Mouse (Mus musculus) MEL (cell line): Measurements from ENCODE around the gene Rundc3a. TPM values are rescaled to one million over a fixed set of nuclear protein-coding genes. Genes with fewer than 3 reads are reported as not detected.

Experiments used
- DNase-seq: peaks from one replicate; pipeline ENCODE4 v3.0.0; 2011; ENCODE audit warnings: low read depth, low spot score
- H3K27ac ChIP-seq: 2 replicates; pipeline ENCODE4 v1.5.1; 2012; ENCODE audit warnings: low read depth, mild to moderate bottlenecking, control low read depth, low read length, moderate library complexity; ENCODE audit not compliant: control insufficient read depth
- H3K27me3 ChIP-seq, 2 experiments: fragments of 150-350 bp in 1 of 2; sonication (generic) in 1 of 2; 2 replicates each; pipeline ENCODE4 v1.6.1; 2012; ENCODE audit warnings: low read length in 2 of 2, mild to moderate bottlenecking in 2 of 2, improper control_type of control experiment in 1 of 2, moderate library complexity in 1 of 2; ENCODE audit not compliant: insufficient read depth in 2 of 2, control insufficient read depth in 1 of 2
- H3K36me3 ChIP-seq, 2 experiments: 2 replicates each; pipeline ENCODE4 v1.6.1; 2012 to 2014; ENCODE audit warnings: low read length in 2 of 2, improper control_type of control experiment in 1 of 2, inconsistent platforms in 1 of 2, mild to moderate bottlenecking in 1 of 2; ENCODE audit not compliant: insufficient read depth in 2 of 2, control insufficient read depth in 1 of 2
- H3K4me1 ChIP-seq, 2 experiments: fragments of 150-350 bp in 1 of 2; sonication (generic) in 1 of 2; 2 replicates each; pipeline ENCODE4 v1.6.1; 2012; ENCODE audit warnings: low read length in 2 of 2, improper control_type of control experiment in 1 of 2, mild to moderate bottlenecking in 1 of 2; ENCODE audit not compliant: insufficient read depth in 2 of 2, control insufficient read depth in 1 of 2
- H3K4me3 ChIP-seq, 2 experiments: fragments of 150-350 bp in 1 of 2; sonication (generic) in 1 of 2; 2 replicates each; pipeline ENCODE4 v1.5.1; 2012; ENCODE audit warnings: low read depth in 2 of 2, low read length in 2 of 2, mild to moderate bottlenecking in 2 of 2, moderate library complexity in 2 of 2, control low read depth in 1 of 2, improper control_type of control experiment in 1 of 2; ENCODE audit not compliant: control insufficient read depth in 1 of 2, insufficient read depth in 1 of 2
- H3K79me2 ChIP-seq: 2 replicates; pipeline ENCODE4 v1.6.1; 2012; ENCODE audit warnings: mild to moderate bottlenecking, low read length, moderate library complexity; ENCODE audit not compliant: control insufficient read depth, poor library complexity, insufficient read depth
- H3K9ac ChIP-seq: 2 replicates; pipeline ENCODE4 v1.6.1; 2012; ENCODE audit warnings: low read depth, mild to moderate bottlenecking, control low read depth, low read length, moderate library complexity; ENCODE audit not compliant: control insufficient read depth, poor library complexity, severe bottlenecking
- H3K9me3 ChIP-seq: fragments of 150-350 bp; sonication (generic); replicated peaks from 2 replicates; pipeline ENCODE4 v1.6.1; 2012; ENCODE audit warnings: mild to moderate bottlenecking, low read length, improper control_type of control experiment, moderate library complexity; ENCODE audit not compliant: insufficient read depth
- CHD1 ChIP-seq: IDR thresholded peaks from 2 replicates; pipeline ENCODE4 v1.6.1; 2012; ENCODE audit warnings: low read depth, mild to moderate bottlenecking, inconsistent platforms, low read length, improper control_type of control experiment
- CTCF ChIP-seq, 3 experiments: IDR thresholded peaks in 2 of 3; conservative IDR thresholded peaks in 1 of 3; 2 replicates each; pipeline ENCODE4 v1.5.1; 2011 to 2012; ENCODE audit warnings: low read length in 3 of 3, low read depth in 2 of 3, mild to moderate bottlenecking in 2 of 3, improper control_type of control experiment in 1 of 3, inconsistent platforms in 1 of 3, mixed read lengths in 1 of 3, moderate library complexity in 1 of 3; ENCODE audit not compliant: control insufficient read depth in 1 of 3, insufficient read depth in 1 of 3, poor library complexity in 1 of 3, severe bottlenecking in 1 of 3
- ETS1 ChIP-seq: IDR thresholded peaks from 2 replicates; pipeline ENCODE4 v1.6.1; 2012; ENCODE audit warnings: low read depth, mild to moderate bottlenecking, inconsistent platforms, low read length, improper control_type of control experiment, moderate library complexity
- GATA1 ChIP-seq: IDR thresholded peaks from 2 replicates; pipeline ENCODE4 v1.6.1; 2011; ENCODE audit warnings: low read depth, low read length, improper control_type of control experiment
- JUND ChIP-seq: IDR thresholded peaks from 2 replicates; pipeline ENCODE4 v1.6.1; 2011; ENCODE audit warnings: low read depth, mild to moderate bottlenecking, improper control_type of control experiment, low read length
- MAZ ChIP-seq: IDR thresholded peaks from 2 replicates; pipeline ENCODE4 v1.6.1; 2012; ENCODE audit warnings: low read depth, mild to moderate bottlenecking, inconsistent platforms, low read length, improper control_type of control experiment
- MXI1 ChIP-seq: IDR thresholded peaks from 2 replicates; pipeline ENCODE4 v1.6.1; 2011; ENCODE audit warnings: mild to moderate bottlenecking, low read depth, low read length, improper control_type of control experiment
- NELFE ChIP-seq: IDR thresholded peaks from 2 replicates; pipeline ENCODE4 v1.6.1; 2011; ENCODE audit warnings: low read depth, low read length, improper control_type of control experiment
- TCF12 ChIP-seq: IDR thresholded peaks from 2 replicates; pipeline ENCODE4 v1.6.1; 2014; ENCODE audit warnings: low read depth, mild to moderate bottlenecking, inconsistent platforms, low read length, improper control_type of control experiment, moderate library complexity
- UBTF ChIP-seq: IDR thresholded peaks from 2 replicates; pipeline ENCODE4 v1.6.1; 2012; ENCODE audit warnings: low read depth, mild to moderate bottlenecking, inconsistent platforms, low read length, improper control_type of control experiment, moderate library complexity, borderline replicate concordance; ENCODE audit not compliant: insufficient read depth
- ZMIZ1 ChIP-seq: IDR thresholded peaks from 2 replicates; pipeline ENCODE4 v1.6.1; 2012; ENCODE audit warnings: low read depth, mild to moderate bottlenecking, inconsistent platforms, low read length, improper control_type of control experiment, moderate library complexity
- polyA plus RNA-seq, 2 experiments: library from polyadenylated mRNA; stranded (reverse) in 1 of 2; unstranded in 1 of 2; fragments of >175 nt in 1 of 2; fragments of >200 nt in 1 of 2; gene quantifications; 2 replicates each; pipeline versions ENCODE4 v1.2.1 to v1.2.4; 2012; ENCODE audit warnings: low replicate concordance in 2 of 2, low read depth in 1 of 2; ENCODE audit not compliant: insufficient read length in 2 of 2, insufficient read depth in 1 of 2, missing spikeins in 1 of 2
- total RNA-seq: library from RNA; depleted of rRNA; stranded (reverse); fragments of 300-350 nt; gene quantifications from 2 replicates; pipeline ENCODE4 v1.2.3, GENCODE M21; 2012

Rundc3a gene
- total and polyA plus RNA-seq, 3 experiments: 0.39 to 2.1 TPM; not detected in 1

DNA sequence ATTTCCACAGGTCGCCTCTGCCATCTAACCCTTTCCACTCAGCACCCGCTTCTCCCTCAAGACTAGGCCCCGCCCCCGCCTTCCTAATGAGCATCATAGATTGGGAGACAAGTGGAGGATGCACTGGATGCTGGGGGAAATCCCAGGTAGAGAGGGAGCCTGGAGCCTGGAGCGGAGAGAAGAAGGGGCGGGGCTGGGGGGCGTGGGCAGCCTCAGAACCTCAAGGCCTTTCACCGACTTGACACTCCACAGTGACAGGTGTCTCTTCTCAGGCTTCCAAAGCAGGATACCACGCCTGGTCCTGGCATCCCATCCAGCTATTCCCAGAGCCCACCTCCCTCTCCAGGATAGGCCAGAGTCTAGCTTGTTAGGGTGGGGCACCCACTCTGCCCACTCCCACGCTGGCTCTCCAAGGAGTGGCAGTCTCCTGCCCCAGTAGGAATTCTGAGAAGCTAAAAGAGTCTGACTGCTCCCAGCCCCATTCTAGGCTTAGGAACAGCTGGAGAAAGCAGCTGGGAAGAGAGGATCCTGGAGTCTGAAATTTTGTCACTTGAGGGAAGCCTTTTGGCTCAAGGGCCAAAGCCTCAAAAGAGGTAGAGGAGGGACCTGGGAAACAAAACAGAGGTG is 52.2 kb downstream of the Rundc3a start:
- Histone ChIP-seq H3K4me3 (no peak overlapping the region), H3K36me3 (peaks cover 0 to 5% of the 10 kb centered on the region in 2 experiments; a peak in 2 of 4 replicates), H3K27me3 (peaks cover 5 to 9% of the 10 kb centered on the region in 2 experiments; a peak in 3 of 4 replicates), H3K9ac (no peak overlapping the region), H3K9me3 (no peaks in the 10 kb centered on the region), H3K79me2 (peaks cover 5% of the 10 kb centered on the region; the same call in 1 of the 2 replicates), H3K4me1 (peaks cover 4 to 21% of the 10 kb centered on the region in 2 experiments), H3K27ac (no peak overlapping the region)
- no peak for DNase-seq
- TF ChIP-seq CHD1: no peak
- TF ChIP-seq ETS1: no peak
- no peak for TF ChIP-seq TCF12
- TF ChIP-seq MXI1: no peak
- TF ChIP-seq UBTF: no peak
- TF ChIP-seq NELFE: no peak
- no peak for TF ChIP-seq CTCF (IDR thresholded peaks at IDR 0.05 in 2 of 3, conservative IDR thresholded peaks at IDR 0.05 in 1 of 3; ENCODE audit: control insufficient read depth in 1 of 3, insufficient read depth in 1 of 3, low read depth in 2 of 3, low read length in 3 of 3, poor library complexity in 1 of 3, severe bottlenecking in 1 of 3)
- TF ChIP-seq JUND: no peak
- TF ChIP-seq GATA1: no peak
- TF ChIP-seq ZMIZ1: no peak

DNA sequence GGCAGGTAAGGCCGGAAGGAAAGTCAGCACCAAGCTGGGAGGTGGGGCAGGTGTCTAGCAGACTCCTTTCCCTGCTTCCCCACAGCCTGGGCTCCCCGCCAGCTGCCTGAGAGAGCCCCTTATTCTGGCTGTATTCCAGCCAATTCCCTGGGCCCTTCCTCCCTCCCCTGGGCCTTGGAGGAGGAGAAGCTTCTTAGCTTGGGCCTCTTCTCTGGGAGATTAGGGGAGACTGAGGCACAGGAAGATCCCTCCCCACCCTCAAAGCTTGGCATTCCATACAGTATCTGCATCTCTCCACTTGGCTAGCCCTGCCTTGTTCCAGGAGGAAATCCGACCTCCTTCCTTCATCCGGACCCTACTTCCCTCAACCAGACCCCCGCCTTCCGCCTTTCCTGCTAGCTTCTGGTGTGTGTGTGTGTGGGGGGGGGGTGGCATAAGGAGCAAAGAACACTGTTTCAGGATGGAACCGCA is 52.7 kb downstream of the Rundc3a start:
- Histone ChIP-seq H3K36me3 (peaks cover 0 to 5% of the 10 kb centered on the region in 2 experiments; a peak in 2 of 4 replicates), H3K9me3 (no peaks in the 10 kb centered on the region), H3K4me1 (peaks cover 4 to 21% of the 10 kb centered on the region in 2 experiments)
- TF ChIP-seq ETS1: 0 out of 2 replicates have a peak, but pooled peaks have one; percentile 10
- no peak for TF ChIP-seq MAZ
- TF ChIP-seq, all 39 proteins: peak for 1
- Histone ChIP-seq H3K4me3 (no peak overlapping the region), H3K9ac (no peak overlapping the region), H3K79me2 (peaks cover 5% of the 10 kb centered on the region; the same call in 1 of the 2 replicates), H3K27me3 (peaks cover 6 to 12% of the 10 kb centered on the region in 2 experiments), H3K27ac (no peak overlapping the region)
- DNase-seq: peak; percentile 48
